Mouse (Mus musculus) spleen, adult 2 months (tissue): Measurements from ENCODE around the gene Ccdc93.

Experiments used
- CTCF ChIP-seq: fragments of 200-500 bp; IDR thresholded peaks from 2 replicates; pipeline ENCODE4 v1.5.1; 2011; ENCODE audit warnings: mild to moderate bottlenecking, inconsistent platforms; ENCODE audit not compliant: insufficient read depth, insufficient read length, insufficient replicate concordance; ENCODE audit errors: extremely low read depth
- POLR2A ChIP-seq: fragments of 200-500 bp; IDR thresholded peaks from 2 replicates; pipeline ENCODE4 v1.6.1; 2011; ENCODE audit warnings: low read depth, low read length, inconsistent platforms

DNA sequence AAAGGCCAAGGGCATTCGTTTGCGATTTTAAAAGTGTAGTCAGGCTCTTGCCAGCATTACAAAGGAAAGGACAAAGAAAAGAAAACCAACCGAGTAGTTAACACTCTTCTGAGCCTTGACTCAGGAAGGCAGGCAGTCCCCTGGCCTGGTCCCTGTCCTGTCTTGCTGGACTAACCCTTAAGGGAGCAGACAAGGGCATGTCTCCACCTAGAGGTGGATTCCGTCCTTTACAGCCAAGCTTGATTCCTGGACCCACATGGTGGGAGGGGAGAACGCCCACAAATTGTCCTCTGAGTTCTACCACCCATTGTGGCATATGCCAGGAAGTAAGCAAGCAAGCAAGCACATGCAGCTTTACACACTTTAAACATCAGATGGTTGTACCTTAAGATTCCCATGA lies 59.4 kb downstream of the Ccdc93 start:
- peak; percentile 14; the same call in 1 of the 2 replicates for TF ChIP-seq CTCF
- TF ChIP-seq POLR2A = no peak
